10 mouse cellular contexts compared by ENCODE assay signal in genomic region chr13:113734134-113734794, GRCm38 (mm10).
DNase-seq lines count a peak whose midpoint lies in the region; ATAC-seq lines count a peak whose summit lies in the region.
"Had no signal": no experiment of that assay in that cellular context is flagged by ENCODE, and none has a peak within 500 bp of the region (broad histone marks: within the 10 kb centered on the region; RNA-seq: fewer than 3 reads in every experiment).

No protein-coding gene starts in this region.

- no peaks in the 10 kb centered on the region for H3K9me3 ChIP-seq in heart, embryonic 12.5 days (replicated peaks)
- H3K9me3 ChIP-seq in heart, embryonic 11.5 days (replicated peaks; ENCODE audit: control insufficient read depth, low read length): no peaks in the 10 kb centered on the region
- H3K9me3 ChIP-seq in limb, embryonic 13.5 days: no peaks in the 10 kb centered on the region
- no peaks in the 10 kb centered on the region for H3K9me3 ChIP-seq in liver, embryonic 12.5 days (replicated peaks)
- H3K9me3 ChIP-seq: embryonic facial prominence, embryonic 15.5 days had no signal

- no peak overlapping the region for H3K4me2 ChIP-seq in heart, embryonic 12.5 days
- H3K4me2 ChIP-seq in heart, embryonic 11.5 days: no peak overlapping the region
- no peak overlapping the region for H3K4me2 ChIP-seq in limb, embryonic 13.5 days (replicated peaks)
- H3K4me2 ChIP-seq in liver, embryonic 12.5 days: no peak overlapping the region
- H3K4me2 ChIP-seq: embryonic facial prominence, embryonic 15.5 days had no signal

- 29% methylated on average over 5 of the region's 5 CpGs for WGBS in heart, embryonic 12.5 days
- WGBS in heart, embryonic 11.5 days (ENCODE audit: insufficient replicate concordance): 40% methylated on average over 5 of the region's 5 CpGs
- 29% methylated on average over 5 of the region's 5 CpGs for WGBS in limb, embryonic 13.5 days
- WGBS in liver, embryonic 12.5 days (ENCODE audit: insufficient replicate concordance): 32% methylated on average over 5 of the region's 5 CpGs

- no peak overlapping the region for H3K9ac ChIP-seq in heart, embryonic 12.5 days
- no peak overlapping the region for H3K9ac ChIP-seq in heart, embryonic 11.5 days (ENCODE audit: low read depth, low read length)
- H3K9ac ChIP-seq in limb, embryonic 13.5 days: no peak overlapping the region
- H3K9ac ChIP-seq in liver, embryonic 12.5 days: no peak overlapping the region
- H3K9ac ChIP-seq: embryonic facial prominence, embryonic 15.5 days had no signal

- H3K4me3 ChIP-seq in heart, embryonic 12.5 days: no peak overlapping the region
- no peak overlapping the region for H3K4me3 ChIP-seq in heart, embryonic 11.5 days (ENCODE audit: low read depth, low read length)
- no peak overlapping the region for H3K4me3 ChIP-seq in limb, embryonic 13.5 days
- no peak overlapping the region for H3K4me3 ChIP-seq in liver, embryonic 12.5 days
- H3K4me3 ChIP-seq: embryonic facial prominence, embryonic 15.5 days had no signal

- no peaks in the 10 kb centered on the region for H3K27me3 ChIP-seq in heart, embryonic 12.5 days (replicated peaks)
- no peaks in the 10 kb centered on the region for H3K27me3 ChIP-seq in heart, embryonic 11.5 days (ENCODE audit: control insufficient read depth, insufficient read depth, low read length)
- H3K27me3 ChIP-seq in limb, embryonic 13.5 days: no peaks in the 10 kb centered on the region
- no peaks in the 10 kb centered on the region for H3K27me3 ChIP-seq in liver, embryonic 12.5 days (replicated peaks)
- H3K27me3 ChIP-seq: CH12.LX; embryonic facial prominence, embryonic 15.5 days had no signal

- DNase-seq in brain, adult 2 months (ENCODE audit: low read depth, low spot score): peak; percentile 81
- peak; percentile 27 to 66 for DNase-seq in frontal cortex, postnatal 36 days (ENCODE audit: low spot score in 2 of 2)
- peak; percentile 58 for DNase-seq in telencephalon, adult 2 months (ENCODE audit: low read depth, low spot score)

- no peak overlapping the region for H3K27ac ChIP-seq in heart, embryonic 12.5 days (ENCODE audit: poor library complexity, severe bottlenecking)
- no peak overlapping the region for H3K27ac ChIP-seq in heart, embryonic 11.5 days (ENCODE audit: low read depth, low read length)
- H3K27ac ChIP-seq in limb, embryonic 13.5 days: no peak overlapping the region
- no peak overlapping the region for H3K27ac ChIP-seq in liver, embryonic 12.5 days
- H3K27ac ChIP-seq: embryonic facial prominence, embryonic 15.5 days had no signal

- H3K36me3 ChIP-seq in heart, embryonic 12.5 days: no peaks in the 10 kb centered on the region
- H3K36me3 ChIP-seq in heart, embryonic 11.5 days (ENCODE audit: control insufficient read depth, insufficient read depth, low read length): no peaks in the 10 kb centered on the region
- H3K36me3 ChIP-seq in limb, embryonic 13.5 days: no peaks in the 10 kb centered on the region
- H3K36me3 ChIP-seq in liver, embryonic 12.5 days: no peaks in the 10 kb centered on the region
- H3K36me3 ChIP-seq: embryonic facial prominence, embryonic 15.5 days had no signal

- 0 out of 2 replicates have a peak, but pooled peaks have one; percentile 22 for ATAC-seq in heart, embryonic 12.5 days (ENCODE audit: insufficient number of reproducible peaks, low FRiP score)
- ATAC-seq in heart, embryonic 11.5 days (replicated peaks; ENCODE audit: insufficient number of reproducible peaks, low FRiP score, low TSS enrichment): no peak
- peak; percentile 19; the same call in 1 of the 2 replicates for ATAC-seq in limb, embryonic 13.5 days (ENCODE audit: low FRiP score, low read depth)
- ATAC-seq in erythroid progenitor cell, adult 5-6 weeks (replicated peaks; ENCODE audit: low FRiP score, poor library complexity, severe bottlenecking): no peak
- ATAC-seq in liver, embryonic 12.5 days: no peak

- peaks cover 11% of the 10 kb centered on the region; the same call in 1 of the 2 replicates for H3K4me1 ChIP-seq in heart, embryonic 12.5 days (replicated peaks)
- H3K4me1 ChIP-seq in heart, embryonic 11.5 days (ENCODE audit: control insufficient read depth, insufficient read depth, low read length): no peaks in the 10 kb centered on the region
- peaks cover 17% of the 10 kb centered on the region for H3K4me1 ChIP-seq in limb, embryonic 13.5 days
- no peaks in the 10 kb centered on the region for H3K4me1 ChIP-seq in liver, embryonic 12.5 days

Comparison
In these comparisons a context has a peak if more than half of its experiments do, and no peak if none do; other contexts are left out.
1. ATAC-seq: peak in heart, embryonic 12.5 days (single experiment) and limb, embryonic 13.5 days (single experiment); none in heart, embryonic 11.5 days (single experiment), erythroid progenitor cell, adult 5-6 weeks (single experiment) and liver, embryonic 12.5 days (single experiment).
2. Peak in every context shown above with its lines, with median percentiles within 50 percentile points of each other: DNase-seq.